Mouse (Mus musculus) testis, adult 2 months (tissue): ENCODE data around the gene Ermard.

Experiments
- CTCF ChIP-seq: fragments of 200-500 bp; IDR thresholded peaks from 2 replicates; pipeline ENCODE4 v1.5.1; 2012; ENCODE audit warnings: low read depth, mild to moderate bottlenecking, inconsistent platforms, low read length, moderate library complexity; ENCODE audit not compliant: control insufficient read depth, insufficient read depth, insufficient replicate concordance
- POLR2A ChIP-seq: fragments of 200-500 bp; IDR thresholded peaks from 2 replicates; pipeline ENCODE4 v1.6.1; 2012; ENCODE audit warnings: low read depth, mild to moderate bottlenecking, inconsistent platforms, low read length, moderate library complexity; ENCODE audit not compliant: control insufficient read depth

DNA sequence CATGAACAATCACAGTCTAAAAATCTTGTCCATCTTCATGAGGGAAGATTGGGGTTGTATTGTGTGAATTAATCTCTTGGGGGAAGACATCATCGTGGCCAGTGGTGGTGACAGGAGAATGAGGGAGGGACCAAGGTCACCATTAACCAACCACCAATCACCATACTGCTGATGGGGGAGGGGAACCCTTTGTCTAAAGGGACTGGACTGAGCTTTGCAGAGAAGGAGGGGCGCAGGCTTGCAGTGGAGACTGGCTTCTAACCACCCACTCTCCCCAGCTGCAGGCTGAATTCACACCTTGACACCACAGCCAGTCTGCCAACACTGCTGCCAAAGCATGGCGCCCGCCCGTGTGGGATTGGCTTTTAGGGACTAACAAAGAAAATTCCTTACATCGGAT lies 25.1 kb downstream of the Ermard start:
- TF ChIP-seq CTCF = no peak
- no peak for TF ChIP-seq POLR2A
